Mouse (Mus musculus): Measurements from ENCODE around the gene Tjp2.

- TF ChIP-seq GATA1 (IDR thresholded peaks at IDR 0.05; ENCODE audit: borderline replicate concordance, low read length): no peak
- no peak for TF ChIP-seq FLI1 (IDR thresholded peaks at IDR 0.05; ENCODE audit: low read length)
Observed at GRCm38 (mm10) chr19:24271326-24271725, 46.5 kb upstream of the Tjp2 start.
